Mouse (Mus musculus) midbrain, embryonic 14.5 days (tissue): ENCODE results near the gene Tlk2. TPM values are rescaled to one million over a fixed set of nuclear protein-coding genes. Genes with fewer than 3 reads are reported as not detected.

ENCODE experiments used
- ATAC-seq: fragments of 200-750 bp; cut with Nextera tagmentation; 2 replicates; pipeline ENCODE4 v1.8.0; 2017; ENCODE audit warnings: moderate number of reproducible peaks, moderate library complexity; ENCODE audit not compliant: low FRiP score, low TSS enrichment
- DNase-seq: peaks from one replicate; pipeline ENCODE4 v3.0.0-alpha.2; 2015
- H3K27ac ChIP-seq: fragments of 300-500 bp; sonication (generic); replicated peaks from 2 replicates; pipeline ENCODE4 v1.5.1; 2014; ENCODE audit warnings: mild to moderate bottlenecking, low read depth, low read length, moderate library complexity
- H3K27me3 ChIP-seq: fragments of 300-500 bp; sonication (generic); 2 replicates; pipeline ENCODE4 v1.6.1; 2014; ENCODE audit warnings: low read length, control low read depth, mixed read lengths; ENCODE audit not compliant: control insufficient read depth, insufficient read depth
- H3K36me3 ChIP-seq: fragments of 300-500 bp; sonication (generic); 2 replicates; pipeline ENCODE4 v1.6.1; 2014; ENCODE audit warnings: low read length, control low read depth; ENCODE audit not compliant: control insufficient read depth, insufficient read depth
- H3K4me1 ChIP-seq: fragments of 300-500 bp; sonication (generic); 2 replicates; pipeline ENCODE4 v1.6.1; 2014; ENCODE audit warnings: mild to moderate bottlenecking, antibody characterized with exemption, low read length, control low read depth; ENCODE audit not compliant: control insufficient read depth, insufficient read depth
- H3K4me2 ChIP-seq: fragments of 300-500 bp; sonication (generic); 2 replicates; pipeline ENCODE4 v1.6.1; 2014; ENCODE audit warnings: mild to moderate bottlenecking, low read length, moderate library complexity
- H3K4me3 ChIP-seq: fragments of 300-500 bp; sonication (generic); replicated peaks from 2 replicates; pipeline ENCODE4 v1.5.1; 2014; ENCODE audit warnings: low read depth, low read length
- H3K9ac ChIP-seq: fragments of 300-500 bp; sonication (generic); replicated peaks from 2 replicates; pipeline ENCODE4 v1.6.1; 2014; ENCODE audit warnings: mild to moderate bottlenecking, low read length, moderate library complexity
- H3K9me3 ChIP-seq: fragments of 300-500 bp; sonication (generic); 2 replicates; pipeline ENCODE4 v1.6.1; 2016; ENCODE audit warnings: low read length, control low read depth, mixed read lengths; ENCODE audit not compliant: control insufficient read depth
- whole genome bisulfite sequencing: fragments of 180-500 bp; shearing (Covaris S2); extraction: QIAGEN DNeasy Blood & Tissue Kit; methylation state at CpG from one replicate; pipeline ENCODE4 v1.1.7; 2014; 5-methylcytosine and 5-hydroxymethylcytosine counted together
- polyA plus RNA-seq: library from polyadenylated mRNA; unstranded; fragments of >200 nt; fragmentation: Nextera tagmentation; extraction: Ambion mirVana; gene quantifications from 2 replicates; pipeline ENCODE4 v1.2.1, GENCODE M21; 2014

The Tlk2 gene
- polyA plus RNA-seq, 1 experiment from 2014 or later, result 29.3 TPM

- H3K4me1 ChIP-seq, result no peaks in the 10 kb centered on the region
- no peak overlapping the region for H3K4me2 ChIP-seq
- no peak for DNase-seq
- H3K27ac ChIP-seq, result no peak overlapping the region
- H3K9me3 ChIP-seq, result no peaks in the 10 kb centered on the region
- H3K9ac ChIP-seq, result no peak overlapping the region
- no peak overlapping the region for H3K4me3 ChIP-seq
- peaks cover 56% of the 10 kb centered on the region for H3K36me3 ChIP-seq
- WGBS, result 54% methylated on average over 5 of the region's 5 CpGs
- no peaks in the 10 kb centered on the region for H3K27me3 ChIP-seq
- ATAC-seq, result no peak
Observed at GRCm38 (mm10) chr11:105261116-105261515, 82.5 kb downstream of the Tlk2 start.

- Histone ChIP-seq H3K27ac (no peak overlapping the region), H3K4me3 (no peak overlapping the region), H3K27me3 (no peaks in the 10 kb centered on the region), H3K4me2 (no peak overlapping the region), H3K36me3 (peaks cover 50% of the 10 kb centered on the region), H3K9me3 (no peaks in the 10 kb centered on the region), H3K9ac (no peak overlapping the region), H3K4me1 (no peaks in the 10 kb centered on the region)
- WGBS, result 92% methylated on average over 4 of the region's 4 CpGs
- DNase-seq, result no peak
- ATAC-seq, result no peak
Observed at GRCm38 (mm10) chr11:105261601-105262351, 83.2 kb downstream of the Tlk2 start.

GRCm38 (mm10) chr11:105264506-105264905 lies 85.9 kb downstream of the Tlk2 start:
- H3K27ac ChIP-seq, result no peak overlapping the region
- no peaks in the 10 kb centered on the region for H3K9me3 ChIP-seq
- ATAC-seq (no peak), DNase-seq (no peak)
- H3K4me3 ChIP-seq, result no peak overlapping the region
- peaks cover 49% of the 10 kb centered on the region for H3K36me3 ChIP-seq
- no peak overlapping the region for H3K4me2 ChIP-seq
- H3K9ac ChIP-seq, result no peak overlapping the region
- no peaks in the 10 kb centered on the region for H3K27me3 ChIP-seq
- no peaks in the 10 kb centered on the region for H3K4me1 ChIP-seq

- Histone ChIP-seq H3K4me3 (no peak overlapping the region), H3K4me1 (no peaks in the 10 kb centered on the region), H3K9ac (no peak overlapping the region), H3K27ac (no peak overlapping the region), H3K27me3 (no peaks in the 10 kb centered on the region), H3K4me2 (no peak overlapping the region), H3K36me3 (peaks cover 53% of the 10 kb centered on the region), H3K9me3 (no peaks in the 10 kb centered on the region)
- WGBS, result 95% methylated on average over 3 of the region's 3 CpGs
- ATAC-seq (no peak), DNase-seq (no peak)
Observed at GRCm38 (mm10) chr11:105264988-105265387, 86.4 kb downstream of the Tlk2 start.

- H3K4me3 ChIP-seq, result no peak overlapping the region
- WGBS, result 16% methylated on average over 2 of the region's 2 CpGs
- H3K36me3 ChIP-seq, result peaks cover 39% of the 10 kb centered on the region
- H3K4me1 ChIP-seq, result no peaks in the 10 kb centered on the region
- DNase-seq, result peak; percentile 81
- no peak overlapping the region for H3K27ac ChIP-seq
- no peak overlapping the region for H3K9ac ChIP-seq
- no peaks in the 10 kb centered on the region for H3K9me3 ChIP-seq
- no peak for ATAC-seq
- no peak overlapping the region for H3K4me2 ChIP-seq
- no peaks in the 10 kb centered on the region for H3K27me3 ChIP-seq
Observed at GRCm38 (mm10) chr11:105270155-105270554, 91.5 kb downstream of the Tlk2 start.

GRCm38 (mm10) chr11:105280456-105280855 lies 101.8 kb downstream of the Tlk2 start:
- peaks cover 80% of the 10 kb centered on the region for H3K36me3 ChIP-seq

GRCm38 (mm10) chr11:105281291-105281690 lies 102.7 kb downstream of the Tlk2 start:
- no peak for ATAC-seq
- DNase-seq, result no peak
- H3K9ac ChIP-seq, result no peak overlapping the region
- H3K36me3 ChIP-seq, result peaks cover 77% of the 10 kb centered on the region
- no peaks in the 10 kb centered on the region for H3K4me1 ChIP-seq
- H3K4me2 ChIP-seq, result no peak overlapping the region
- H3K9me3 ChIP-seq, result no peaks in the 10 kb centered on the region
- 93% methylated on average over 7 of the region's 7 CpGs for WGBS
- H3K4me3 ChIP-seq, result no peak overlapping the region
- H3K27me3 ChIP-seq, result no peaks in the 10 kb centered on the region
- H3K27ac ChIP-seq, result no peak overlapping the region

More at GRCm38 (mm10) chr11:105280456-105280855, 101.8 kb downstream of the Tlk2 start:
- Histone ChIP-seq H3K9ac (no peak overlapping the region), H3K27me3 (no peaks in the 10 kb centered on the region), H3K4me1 (no peaks in the 10 kb centered on the region), H3K27ac (no peak overlapping the region), H3K9me3 (no peaks in the 10 kb centered on the region), H3K4me2 (no peak overlapping the region), H3K4me3 (no peak overlapping the region)
- DNase-seq (no peak), ATAC-seq (no peak)
- WGBS, result 96% methylated on average over 6 of the region's 6 CpGs

- ATAC-seq, result no peak
- Histone ChIP-seq H3K9ac (no peak overlapping the region), H3K27ac (no peak overlapping the region), H3K9me3 (no peaks in the 10 kb centered on the region), H3K27me3 (no peaks in the 10 kb centered on the region), H3K4me2 (no peak overlapping the region), H3K36me3 (peaks cover 72% of the 10 kb centered on the region), H3K4me1 (no peaks in the 10 kb centered on the region), H3K4me3 (no peak overlapping the region)
- WGBS, result 85% methylated on average over 12 of the region's 12 CpGs
- DNase-seq, result no peak
Observed at GRCm38 (mm10) chr11:105281763-105282459, 103.3 kb downstream of the Tlk2 start.

GRCm38 (mm10) chr11:105282460-105282859 lies 103.9 kb downstream of the Tlk2 start:
- no peak overlapping the region for H3K9ac ChIP-seq
- no peak for ATAC-seq
- no peak overlapping the region for H3K4me3 ChIP-seq
- WGBS, result 78% methylated on average over 2 of the region's 2 CpGs
- DNase-seq, result no peak
- no peaks in the 10 kb centered on the region for H3K9me3 ChIP-seq
- H3K4me1 ChIP-seq, result no peaks in the 10 kb centered on the region
- no peak overlapping the region for H3K4me2 ChIP-seq
- no peaks in the 10 kb centered on the region for H3K27me3 ChIP-seq
- no peak overlapping the region for H3K27ac ChIP-seq
- H3K36me3 ChIP-seq, result peaks cover 70% of the 10 kb centered on the region
